Mouse (Mus musculus) layer of hippocampus, adult 8-10 months (tissue): ENCODE results near the gene Ltbr. TPM values are rescaled to one million over a fixed set of nuclear protein-coding genes. Genes with fewer than 3 reads are reported as not detected.
"Not testable (repeated sequence)": the region's sequence is repeated elsewhere in the genome, so short reads cannot be mapped to it uniquely, and the experiment has no call there.

Experiments used
- DNase-seq, 2 experiments: peaks; one replicate each; pipeline ENCODE4 v3.0.0; 2022; ENCODE audit warnings: low spot score in 2 of 2
- total RNA-seq, 4 experiments: library from RNA; stranded (reverse); gene quantifications; 2 replicates each; pipeline ENCODE4 v1.2.4; 2022

Gene Ltbr
- total RNA-seq, 4 experiments from 2014 or later: 8.1 to 16.8 (median 11.5) TPM

- no peak for DNase-seq
Measured at GRCm38 (mm10) chr6:125274841-125275563, 38.7 kb downstream of the Ltbr start.

DNA sequence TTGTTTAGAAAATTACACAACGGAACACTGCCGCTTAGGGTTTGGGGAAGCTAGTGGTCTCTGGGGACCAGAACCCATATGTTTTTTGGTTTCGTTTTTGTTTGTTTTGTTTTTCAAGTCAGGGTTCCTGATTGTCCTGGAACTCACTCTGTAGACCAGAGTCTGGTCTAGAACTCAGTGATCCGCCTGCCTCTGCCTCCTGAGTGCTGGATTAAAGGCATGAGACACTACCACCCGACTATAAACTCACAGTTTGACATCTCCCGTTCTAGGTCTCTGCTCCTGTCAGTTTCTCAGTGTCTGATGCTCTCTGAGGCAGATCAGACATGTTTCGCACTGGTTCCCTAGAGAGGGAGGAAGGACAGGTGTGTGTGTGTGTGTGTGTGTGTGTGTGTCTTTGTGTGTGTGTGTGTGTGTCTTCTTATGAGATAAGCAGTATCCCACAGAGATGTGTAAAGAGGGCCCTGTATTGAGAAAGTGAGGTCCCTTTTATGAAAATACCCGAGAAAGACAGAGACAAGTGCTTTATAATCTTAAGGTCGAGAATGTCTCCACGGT, 41.4 kb downstream of the Ltbr start:
- DNase-seq: no peak

GRCm38 (mm10) chr6:125271455-125272227, 42.0 kb downstream of the Ltbr start:
- peak; percentile 90 to 94 for DNase-seq

- no peak for DNase-seq
Measured at GRCm38 (mm10) chr6:125268799-125269198, 44.9 kb downstream of the Ltbr start.

DNA sequence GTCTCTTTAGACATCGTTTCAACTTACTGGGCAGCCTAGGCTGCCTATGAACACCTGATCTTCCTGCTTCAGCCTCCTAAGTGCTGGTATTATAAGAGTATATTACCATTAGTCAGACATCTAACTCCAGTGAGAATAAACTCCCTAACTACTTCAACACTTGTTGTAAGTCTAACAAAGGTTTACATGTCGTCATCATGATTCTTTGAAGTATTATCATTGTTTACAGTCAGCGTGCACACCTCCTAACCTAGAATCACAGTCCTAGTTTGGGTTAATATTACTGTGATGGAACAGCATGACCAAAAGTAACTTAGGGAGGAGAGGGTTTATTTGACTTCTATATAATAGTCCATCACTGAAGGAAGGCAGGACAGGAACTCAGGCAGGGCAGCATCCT, 46.2 kb downstream of the Ltbr start:
- no peak for DNase-seq

- DNase-seq: not testable (repeated sequence)
Measured at GRCm38 (mm10) chr6:125266600-125266999, 47.1 kb downstream of the Ltbr start.

DNA sequence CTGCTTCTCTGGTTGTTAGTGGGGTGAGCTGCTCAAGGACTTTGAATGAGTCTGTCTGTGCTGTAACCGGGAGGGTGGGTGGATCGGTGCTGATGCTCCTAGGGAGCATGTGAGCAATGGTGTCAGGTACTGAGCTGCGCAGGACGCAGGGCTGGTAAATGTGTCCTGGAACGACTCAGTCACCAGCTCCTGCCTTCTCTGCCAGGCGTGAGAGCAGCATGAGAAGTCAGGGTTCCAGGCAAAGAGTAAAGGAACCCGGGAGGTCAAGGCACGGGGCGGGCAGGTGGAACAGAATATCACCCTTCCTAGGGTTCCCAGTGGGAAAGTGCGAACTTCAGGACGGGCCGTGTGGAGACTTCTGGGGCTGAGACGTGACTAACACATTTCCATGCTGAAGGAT, 47.6 kb downstream of the Ltbr start:
- DNase-seq: no peak

DNA sequence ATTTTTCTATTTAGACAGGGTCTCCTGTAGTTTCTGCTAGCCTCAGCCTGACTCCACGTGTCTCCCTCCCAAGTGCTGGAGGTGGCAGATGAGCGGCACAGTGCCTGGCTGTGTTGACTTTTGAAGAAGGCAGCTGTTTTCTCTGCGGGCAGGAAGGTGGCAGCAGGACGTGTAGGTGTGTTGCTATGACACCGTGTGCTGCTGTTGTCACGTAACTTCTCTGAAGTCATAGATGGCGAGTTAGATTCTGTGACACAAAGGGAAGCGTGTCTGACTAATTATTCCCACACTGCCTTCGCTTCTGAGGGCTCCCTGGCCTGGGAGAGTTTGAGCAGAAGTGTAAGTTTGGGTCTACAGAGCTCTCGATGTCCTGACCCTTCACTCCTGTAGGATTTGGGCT, 48.4 kb downstream of the Ltbr start:
- no peak for DNase-seq

DNA sequence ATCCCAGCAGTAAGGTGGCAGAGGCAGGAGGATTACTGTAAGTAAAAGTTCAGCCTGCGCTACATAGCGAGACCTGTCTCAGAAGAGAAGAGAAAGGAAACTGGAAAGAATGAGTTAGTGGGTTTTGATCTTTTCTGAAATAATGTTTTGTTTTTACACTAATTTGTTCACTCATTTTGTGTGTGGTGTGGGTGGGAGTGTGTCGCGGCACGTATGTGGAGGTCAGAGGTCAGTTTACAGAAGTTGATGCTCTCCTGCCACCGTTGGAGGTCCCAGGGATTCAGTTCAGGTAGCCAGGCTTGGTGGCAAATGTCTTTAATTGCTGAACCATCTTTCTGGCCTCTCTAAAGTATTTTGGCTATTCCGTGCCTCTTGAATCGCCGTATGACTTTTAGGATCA, 49.5 kb downstream of the Ltbr start:
- DNase-seq: no peak

DNA sequence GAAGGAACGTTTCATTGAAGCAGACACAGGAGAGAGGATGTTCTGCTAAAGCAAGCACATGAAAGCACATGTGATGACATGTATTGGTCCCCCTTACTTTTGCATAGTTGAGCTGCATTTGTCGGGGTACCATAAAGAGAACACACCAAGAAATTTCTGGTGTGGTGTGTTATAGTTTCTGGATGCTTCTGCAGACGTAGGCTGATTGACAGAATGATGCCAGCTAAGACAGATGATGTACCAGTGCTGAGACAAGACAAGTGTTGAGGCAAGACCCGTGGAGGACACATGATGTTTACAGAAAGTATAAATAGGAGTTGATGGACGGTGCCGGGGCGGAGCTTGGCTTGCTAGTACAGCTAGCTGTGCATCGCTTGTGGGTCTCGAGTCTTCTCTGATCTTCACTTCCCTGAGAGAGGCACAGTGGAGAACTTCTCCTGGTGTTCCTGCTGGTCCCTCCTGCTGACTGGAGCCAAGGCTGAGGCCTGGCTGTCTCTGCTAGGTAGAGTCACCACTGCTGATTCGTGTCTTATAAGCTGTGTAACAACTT, 53.6 kb downstream of the Ltbr start:
- DNase-seq: no peak

Other genes with a start within 250 kb of the Ltbr start
- gene Lpar5, start 246.0 kb downstream of the Ltbr start, total RNA-seq: 1 to 10 TPM in 3 of 4 experiments, under 1 TPM in 1; 0.23 to 3.9 (median 1.9) TPM
- gene Chd4, start 217.9 kb downstream of the Ltbr start, total RNA-seq: 100 to 1,000 TPM; 159 to 187 (median 175) TPM
- 10 to 100 TPM; 33.0 to 33.9 (median 33.5) TPM for gene Nop2, start 182.0 kb downstream of the Ltbr start, total RNA-seq
- gene Iffo1, start 168.6 kb downstream of the Ltbr start, total RNA-seq: 10 to 100 TPM; 67.2 to 78.4 (median 74.4) TPM
- 1,000 to 10,000 TPM; 2,500 to 2,996 (median 2,728) TPM for gene Gapdh, start 147.4 kb downstream of the Ltbr start, total RNA-seq
- 10 to 100 TPM; 21.7 to 33.4 (median 23.7) TPM for gene Ncapd2, start 122.2 kb downstream of the Ltbr start, total RNA-seq
- gene Mrpl51, start 122.1 kb downstream of the Ltbr start, total RNA-seq: 10 to 100 TPM; 63.7 to 67.8 (median 64.6) TPM
- gene Vamp1, start 98.3 kb downstream of the Ltbr start, total RNA-seq: 100 to 1,000 TPM in 1 of 4 experiments, 10 to 100 TPM in 3; 80.8 to 101 (median 90.5) TPM
- 1 to 10 TPM; 4.0 to 6.8 (median 5.0) TPM for gene Tapbpl, start 82.0 kb downstream of the Ltbr start, total RNA-seq
- gene Cd27, start 76.9 kb downstream of the Ltbr start, total RNA-seq: not detected
- gene Tuba3a, start 27.8 kb downstream of the Ltbr start, total RNA-seq: under 1 TPM in 2 of 4 experiments, not detected in 2; 0.20 to 0.31 TPM
- gene Scnn1a, start 6.8 kb upstream of the Ltbr start, total RNA-seq: 1 to 10 TPM; 4.3 to 5.6 (median 5.3) TPM
- 10 to 100 TPM; 11.0 to 36.7 (median 21.8) TPM for gene Tnfrsf1a, start 35.5 kb upstream of the Ltbr start, total RNA-seq
- gene Plekhg6, start 66.9 kb upstream of the Ltbr start, total RNA-seq: under 1 TPM in 1 of 4 experiments, not detected in 3; 0.12 TPM
- 100 to 1,000 TPM in 2 of 4 experiments, 10 to 100 TPM in 2; 57.4 to 211 (median 129) TPM for gene Cd9, start 180.9 kb upstream of the Ltbr start, total RNA-seq
- 10 to 100 TPM; 19.1 to 27.5 (median 23.5) TPM for gene Vwf, start 232.9 kb upstream of the Ltbr start, total RNA-seq